Mouse (Mus musculus): ENCODE measurements at regions not wholly inside any gene's neighbourhood (a gene's known extent, or its start where the extent isn't known, plus 50 kb on each side); places are given as distances from the start of the nearest gene placed in this dataset.

GRCm38 (mm10) chr3:66592259-66592658, 295.6 kb upstream of the Veph1 start:
- DNase-seq (ENCODE audit: low read depth): no peak

GRCm38 (mm10) chr3:66590775-66591174, 294.1 kb upstream of the Veph1 start:
- no peak for DNase-seq (ENCODE audit: low read depth)

- no peak for DNase-seq (ENCODE audit: low read depth)
Observed at GRCm38 (mm10) chr3:66589483-66589882, 292.8 kb upstream of the Veph1 start.

GRCm38 (mm10) chr3:66584831-66585230, 288.2 kb upstream of the Veph1 start:
- no peak for DNase-seq (ENCODE audit: low read depth)

DNA sequence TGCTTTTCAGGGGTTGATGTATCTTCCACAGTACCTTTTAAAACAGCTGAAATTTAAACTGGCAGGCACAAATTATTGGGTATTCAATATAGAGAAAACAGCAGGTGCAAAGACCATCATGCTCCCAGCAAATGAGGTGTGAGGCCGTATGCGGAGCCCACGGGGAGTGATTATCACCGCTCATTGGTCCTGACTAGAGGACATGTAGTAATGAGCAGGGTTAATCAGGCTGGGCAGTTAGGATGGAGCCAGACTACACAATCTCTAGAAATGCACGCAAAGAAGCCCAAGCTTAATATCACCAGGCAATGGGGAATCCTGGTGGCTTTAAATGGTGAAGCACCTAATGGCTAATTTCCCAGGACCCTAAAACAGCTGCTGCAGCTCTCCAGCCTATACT, 287.5 kb upstream of the Veph1 start:
- DNase-seq (ENCODE audit: low read depth): no peak

DNA sequence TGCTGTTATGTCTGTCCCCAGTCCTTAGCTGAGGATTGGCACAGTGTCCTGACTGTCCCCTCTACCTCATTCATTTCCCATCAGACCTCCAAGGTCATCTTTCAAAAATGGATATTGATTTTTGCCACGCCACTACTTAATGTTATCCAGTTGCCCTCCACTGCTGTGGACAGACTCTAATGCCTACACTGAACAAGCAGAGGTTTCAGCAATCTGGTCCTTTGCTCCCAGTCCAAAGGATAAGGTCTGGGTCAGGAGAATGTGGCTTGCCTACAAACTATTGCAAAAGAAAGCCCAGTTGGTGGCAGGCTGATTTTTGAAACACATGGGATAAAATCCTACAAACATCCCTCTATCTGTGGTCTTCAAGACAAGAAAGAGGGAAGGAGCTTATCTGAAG, 280.0 kb upstream of the Veph1 start:
- DNase-seq (ENCODE audit: low read depth): no peak

DNA sequence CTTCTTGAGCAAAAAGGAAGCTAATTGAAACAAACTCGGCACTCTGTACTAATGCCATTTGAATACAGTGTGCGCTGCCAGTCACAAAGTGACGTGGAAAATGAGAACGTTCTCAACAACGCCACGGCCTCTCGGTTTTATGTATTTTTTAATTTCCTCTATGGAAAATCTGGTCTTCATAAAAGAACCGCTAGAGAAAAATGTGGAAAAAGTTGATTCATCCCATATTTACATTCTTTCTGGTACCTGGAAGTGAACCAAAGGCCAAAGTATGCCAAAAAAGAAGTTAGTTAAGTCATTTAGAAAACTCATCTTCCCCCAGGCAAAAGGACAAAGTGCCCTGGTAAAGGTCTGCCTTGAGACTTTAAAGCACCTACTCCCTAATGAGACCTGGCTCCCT, 277.7 kb upstream of the Veph1 start:
- no peak for DNase-seq (ENCODE audit: low read depth)

DNA sequence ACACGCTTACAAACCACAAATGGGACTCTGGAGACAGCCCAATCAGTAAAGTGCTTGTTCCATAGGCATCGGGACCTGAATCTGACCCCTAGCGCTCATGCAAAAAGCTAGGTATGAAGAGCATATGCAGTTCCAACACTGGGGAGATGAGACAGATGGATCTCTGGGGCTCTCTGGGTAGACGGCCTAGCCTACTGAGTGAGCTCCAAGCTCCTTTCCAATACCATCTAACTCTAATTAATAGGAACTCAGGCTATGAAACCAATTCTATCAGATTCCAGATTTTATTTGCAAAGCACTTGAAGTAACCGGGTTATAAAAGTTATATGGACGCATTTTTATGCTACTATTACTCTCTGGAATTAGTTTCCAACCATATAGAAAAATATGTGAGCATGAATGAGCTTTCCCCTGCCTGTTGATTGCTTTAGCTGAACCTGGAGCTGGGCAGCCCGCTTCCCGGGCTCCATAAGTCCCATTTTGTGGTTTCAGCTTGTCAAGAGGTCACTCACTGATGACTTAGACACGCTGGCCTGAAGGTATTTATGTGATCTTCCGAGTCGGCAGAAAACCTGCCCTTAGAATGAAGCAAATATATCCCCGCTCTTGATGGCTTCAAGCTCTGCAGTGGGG, 276.4 kb upstream of the Veph1 start:
- DNase-seq (ENCODE audit: low read depth): no peak

DNA sequence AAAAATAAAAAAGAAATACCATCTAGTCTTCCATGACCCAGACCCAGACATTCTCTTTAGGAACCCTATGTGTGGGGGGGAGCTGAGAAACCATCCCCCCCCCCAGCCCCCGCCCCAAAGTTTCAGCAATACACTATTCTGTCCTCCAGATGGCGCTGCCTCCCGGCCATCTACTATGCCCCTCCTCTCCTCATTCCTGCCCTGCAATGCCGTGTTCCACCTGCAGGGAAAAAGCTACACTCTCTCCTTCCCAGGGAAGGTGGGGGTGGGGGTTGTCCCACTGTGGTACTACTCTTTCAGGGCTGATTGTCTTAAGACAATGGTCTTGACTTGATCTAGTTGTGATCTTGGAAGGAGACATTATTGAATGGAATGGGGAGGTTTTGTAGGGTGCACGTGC, 273.7 kb upstream of the Veph1 start:
- no peak for DNase-seq (ENCODE audit: low read depth)

DNA sequence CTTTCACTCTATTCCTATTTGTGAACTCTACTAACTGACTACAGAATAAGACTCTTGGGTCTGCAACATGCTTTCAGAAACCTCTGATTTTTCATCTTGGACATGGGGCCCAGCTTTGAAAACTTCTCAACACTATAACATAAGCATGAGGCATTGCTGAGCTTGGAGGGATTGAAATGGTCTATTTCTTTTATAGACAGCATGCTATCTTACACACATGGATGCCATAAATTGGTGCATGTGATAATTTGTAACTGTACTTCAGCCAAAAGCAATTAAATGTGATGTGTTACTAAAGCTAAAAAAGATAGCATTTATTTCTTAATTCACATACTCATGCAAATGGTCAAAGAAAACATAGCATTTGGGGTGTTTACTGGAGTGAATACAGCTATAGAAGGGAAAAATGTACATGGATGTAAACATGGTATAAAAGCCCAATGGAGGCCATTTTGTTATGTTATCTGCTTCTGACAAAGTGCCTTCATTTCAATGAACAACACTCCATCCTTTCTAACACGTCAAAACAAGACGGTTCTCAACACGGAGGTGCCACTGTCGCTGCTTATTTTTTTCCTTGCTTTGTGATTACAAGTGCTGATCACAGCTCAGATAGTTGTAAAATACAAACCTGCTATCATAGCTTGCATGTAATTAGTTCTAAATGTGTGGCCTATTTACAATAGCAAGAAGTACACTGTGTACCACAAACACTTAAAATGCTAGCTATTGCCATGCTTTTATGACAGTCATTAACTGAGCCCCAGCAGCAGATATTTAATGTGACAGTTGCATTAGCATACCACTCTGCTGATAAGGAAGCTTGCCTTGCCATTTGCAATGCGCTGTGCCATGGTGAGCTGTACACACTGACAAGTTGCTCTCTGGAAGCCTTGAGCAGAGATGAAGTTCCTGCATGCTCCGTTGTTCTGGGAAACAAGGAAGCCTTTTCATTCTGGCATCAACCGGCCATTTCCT, 267.9 kb upstream of the Veph1 start:
- no peak for DNase-seq (ENCODE audit: low read depth)

DNA sequence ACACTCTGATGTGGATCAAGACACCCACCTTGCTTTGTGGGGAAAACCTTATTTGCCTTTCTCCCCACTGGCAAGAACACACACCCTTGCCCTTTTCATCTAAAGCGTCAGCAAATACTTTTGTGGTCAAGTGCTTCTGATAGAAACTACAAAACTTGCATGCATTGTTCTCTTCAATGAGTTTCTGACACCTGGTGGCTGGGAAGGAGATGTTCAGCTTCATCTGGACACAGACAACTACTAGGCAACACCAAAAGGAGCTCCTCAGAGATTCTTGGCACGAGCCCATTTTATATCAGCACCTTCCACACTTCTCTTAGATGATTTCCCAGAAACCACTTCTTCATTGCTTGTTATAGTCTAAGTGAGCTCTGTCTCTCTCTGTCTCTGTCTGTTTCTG, 266.7 kb upstream of the Veph1 start:
- no peak for DNase-seq (ENCODE audit: low read depth)

DNA sequence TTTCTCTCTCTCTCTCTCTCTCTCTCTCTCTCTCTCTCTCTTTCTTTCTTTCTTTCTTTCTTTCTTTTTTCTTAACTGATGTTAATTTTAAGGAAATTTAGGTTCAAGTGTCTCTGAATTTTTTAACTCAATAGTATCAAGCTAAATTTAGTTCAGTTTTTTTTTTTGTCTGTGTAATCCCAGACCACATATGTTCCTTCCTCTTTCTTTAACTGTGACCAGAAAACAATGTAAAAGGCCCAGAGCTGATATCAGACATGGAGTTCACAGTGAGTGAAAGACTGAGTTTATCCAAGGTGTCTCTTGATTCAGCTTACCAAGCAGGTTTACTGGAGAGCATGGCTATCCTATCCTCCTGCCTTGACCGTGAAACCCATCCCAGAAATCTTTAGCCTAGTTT, 258.9 kb upstream of the Veph1 start:
- no peak for DNase-seq (ENCODE audit: low read depth)

DNA sequence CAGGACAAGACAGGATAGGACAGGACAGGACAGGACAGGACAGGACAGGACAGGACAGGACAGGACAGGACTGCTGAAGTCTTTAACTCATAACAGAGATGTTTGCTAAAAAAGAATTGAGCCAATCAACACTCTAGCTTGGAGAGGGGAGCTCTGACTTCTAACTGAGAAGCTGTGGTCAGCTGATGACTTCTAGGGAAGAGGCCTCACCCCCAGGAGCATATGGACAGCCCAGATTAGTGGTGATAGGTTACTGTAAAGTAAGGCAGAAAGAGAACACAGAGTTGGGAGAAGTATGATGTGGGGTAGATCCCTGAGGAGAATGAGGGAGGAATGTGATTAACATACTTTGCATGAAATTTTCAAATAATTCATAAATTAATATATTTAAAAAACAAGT, 254.3 kb upstream of the Veph1 start:
- no peak for DNase-seq (ENCODE audit: low read depth)

DNA sequence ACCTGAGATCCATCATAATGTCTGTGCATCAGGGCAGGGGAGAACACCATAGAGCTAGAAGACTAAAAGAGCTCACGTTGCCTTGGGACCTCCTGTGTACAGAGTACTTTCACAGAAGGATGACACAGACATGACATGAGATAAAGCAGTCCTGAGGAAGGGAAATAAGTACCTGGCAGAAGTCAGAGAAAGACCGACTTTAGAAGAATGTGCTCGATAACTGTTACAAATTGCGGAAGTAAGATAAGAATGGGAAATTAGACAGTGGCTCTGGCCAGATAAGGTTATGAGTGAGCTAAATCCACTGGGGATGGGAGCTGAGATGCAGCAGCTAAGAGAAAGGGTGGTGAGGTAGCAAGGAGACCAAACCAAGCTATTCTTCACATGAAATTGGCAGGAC, 249.9 kb upstream of the Veph1 start:
- no peak for DNase-seq (ENCODE audit: low read depth)

DNA sequence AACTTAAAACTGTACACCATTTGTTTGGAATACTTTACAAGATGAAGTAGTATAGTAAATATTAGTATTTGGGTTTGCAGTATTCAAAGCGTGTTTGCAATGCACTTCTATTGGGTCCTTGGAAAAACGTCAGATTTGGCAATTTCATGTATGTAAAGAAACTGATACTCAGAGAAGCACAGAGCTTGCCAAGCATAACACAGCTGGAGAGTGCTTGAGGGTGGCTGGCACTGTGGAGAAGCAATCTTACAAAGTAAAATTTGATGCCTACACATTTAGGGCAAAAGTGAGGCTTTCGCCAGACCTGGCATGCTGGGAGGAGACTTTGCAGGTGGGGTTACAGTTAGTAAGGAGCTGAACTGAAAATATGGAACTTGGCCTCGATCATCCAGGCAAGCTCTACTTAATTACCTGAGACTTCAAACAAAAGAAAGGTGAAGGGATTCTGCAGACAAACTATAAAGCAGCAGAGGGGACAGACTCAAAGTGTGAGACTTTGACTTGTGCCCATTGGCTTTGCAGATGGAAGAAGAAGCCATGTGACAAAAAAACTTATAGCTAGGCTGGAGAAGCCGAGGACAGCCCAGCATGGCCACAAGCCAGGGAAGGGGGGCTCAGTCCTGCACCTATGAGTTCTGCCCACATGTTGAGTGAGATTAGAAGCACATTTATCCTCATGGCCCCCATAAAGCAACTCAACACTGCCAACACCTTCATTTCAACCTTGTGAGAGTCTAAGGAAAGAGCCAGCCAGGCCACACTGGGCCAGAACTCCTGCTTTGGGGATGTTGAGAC, 247.7 kb upstream of the Veph1 start:
- no peak for DNase-seq (ENCODE audit: low read depth)

- DNase-seq (ENCODE audit: low read depth): no peak
Observed at GRCm38 (mm10) chr3:66542865-66543264, 246.2 kb upstream of the Veph1 start.

DNA sequence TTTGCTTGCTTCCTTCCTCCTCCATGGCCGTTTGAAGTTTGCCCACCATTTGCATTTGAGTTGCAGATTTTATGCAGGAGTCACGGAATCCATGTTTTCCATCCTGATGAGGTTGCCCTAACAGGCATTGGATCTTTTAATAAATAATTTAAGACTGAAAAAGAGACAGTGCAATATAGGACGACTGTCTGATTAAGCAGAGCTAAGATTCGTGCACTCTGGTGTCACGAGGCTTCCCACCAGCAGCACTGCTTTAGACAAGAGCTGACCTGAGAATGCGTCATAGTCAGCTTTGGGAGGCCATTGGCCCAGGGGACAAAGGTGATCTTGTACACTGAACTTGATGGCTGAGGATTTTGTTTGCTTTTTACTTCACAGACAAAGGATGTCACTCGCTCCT, 241.3 kb upstream of the Veph1 start:
- no peak for DNase-seq (ENCODE audit: low read depth)

- DNase-seq (ENCODE audit: low read depth): no peak
Observed at GRCm38 (mm10) chr3:66537106-66537893, 240.7 kb upstream of the Veph1 start.

DNA sequence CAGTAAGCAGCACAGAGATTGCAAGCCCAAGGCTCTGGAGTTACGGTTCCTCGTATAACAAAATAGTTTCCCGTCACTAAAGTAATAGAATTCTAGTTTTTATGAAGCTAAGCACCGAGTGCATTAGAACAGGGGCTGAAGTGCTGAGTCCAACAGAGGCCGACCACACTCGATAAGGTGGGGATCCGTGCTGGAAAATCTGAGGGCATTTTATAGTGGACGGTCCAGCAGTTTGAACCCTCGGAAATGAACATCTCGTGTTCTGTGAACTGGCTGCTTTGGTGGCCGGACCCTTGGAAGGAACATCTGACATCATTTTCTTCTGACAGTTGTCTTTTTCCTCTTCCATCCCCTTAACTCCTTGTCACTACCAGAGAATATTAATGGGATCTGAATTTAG, 240.0 kb upstream of the Veph1 start:
- no peak for DNase-seq (ENCODE audit: low read depth)

GRCm38 (mm10) chr3:66535786-66536529, 239.3 kb upstream of the Veph1 start:
- DNase-seq (ENCODE audit: low read depth): no peak

- DNase-seq (ENCODE audit: low read depth): no peak
Observed at GRCm38 (mm10) chr3:66519925-66520324, 223.3 kb upstream of the Veph1 start.

Data from naive thymus-derived CD4-positive, alpha-beta T cell, adult 2 months (primary cell).